Mouse (Mus musculus) common myeloid progenitor, adult 5-6 weeks (primary cell): ENCODE results near the gene Smarcd2. TPM values are rescaled to one million over a fixed set of nuclear protein-coding genes. Genes with fewer than 3 reads are reported as not detected.

Experiments
- ATAC-seq: replicated peaks from 2 replicates; pipeline ENCODE4 v1.8.0; 2016; ENCODE audit warnings: low read depth, mild to moderate bottlenecking, moderate TSS enrichment, inconsistent platforms; ENCODE audit not compliant: poor library complexity, severe bottlenecking
- total RNA-seq: library from RNA; stranded (forward); fragments of 200-1000, 187-1606 nt; gene quantifications from 2 replicates; pipeline ENCODE4 v1.2.3, GENCODE M21; 2017

The Smarcd2 gene
- total RNA-seq, 1 experiment from 2014 or later: 253 TPM

DNA sequence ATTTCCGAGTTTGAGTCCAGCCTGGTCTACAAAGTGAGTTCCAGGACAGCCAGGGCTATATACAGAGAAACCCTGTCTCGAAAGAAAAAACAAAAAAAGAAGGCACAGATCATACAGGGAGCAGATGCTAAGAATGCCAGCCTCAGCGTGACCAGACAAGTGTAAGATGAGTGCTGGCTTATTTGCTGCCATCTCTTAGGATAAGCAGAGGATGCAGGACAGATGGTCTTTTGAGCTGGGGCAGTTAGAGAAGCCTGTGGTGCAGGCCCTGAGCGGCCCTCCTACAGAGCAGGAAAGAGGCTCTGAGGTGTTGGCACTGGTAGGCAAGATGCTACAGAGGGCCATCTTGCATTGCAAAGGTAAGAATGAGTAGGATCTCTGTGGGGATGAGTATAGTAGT, 10.6 kb upstream of the Smarcd2 start:
- no peak for ATAC-seq

DNA sequence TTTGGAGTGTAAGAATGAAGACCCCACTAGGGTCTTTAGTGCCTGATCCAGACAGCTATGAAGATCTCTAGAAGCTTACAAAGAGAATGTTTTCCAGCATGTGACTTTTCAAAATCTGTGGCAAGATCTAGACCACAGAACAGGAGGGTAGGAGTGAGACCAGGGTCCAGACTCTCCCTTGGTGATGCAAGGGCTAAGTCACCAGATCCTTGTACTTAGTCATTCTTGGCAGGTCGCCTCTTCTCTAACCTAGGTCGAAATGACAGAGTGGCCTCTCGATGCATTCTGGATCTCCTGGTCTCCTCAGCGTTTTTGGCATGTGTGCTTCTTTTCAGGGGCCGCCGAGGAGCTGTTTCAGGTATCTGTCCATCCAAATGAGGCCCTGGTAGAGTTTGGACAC, 9.7 kb upstream of the Smarcd2 start:
- ATAC-seq: no peak

DNA sequence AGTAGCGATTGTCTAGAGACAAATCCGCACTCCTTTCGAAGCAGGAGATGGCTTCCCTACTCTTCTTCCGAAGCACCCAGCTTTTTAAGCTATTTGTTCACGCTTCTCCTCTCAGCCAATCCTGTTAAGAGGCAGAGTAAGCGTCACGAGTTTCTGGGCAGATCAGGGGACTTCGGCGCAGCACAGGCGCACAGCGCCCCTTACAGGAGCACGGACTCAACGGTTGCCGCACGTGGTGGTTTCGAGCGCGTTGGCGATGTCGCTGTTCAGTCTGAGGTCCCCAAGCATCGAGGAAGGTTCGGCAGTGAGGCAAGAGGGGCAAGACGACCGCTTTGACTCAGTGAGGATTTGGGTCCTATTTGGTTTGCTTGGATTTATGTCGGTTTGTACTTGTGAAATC, 3.7 kb upstream of the Smarcd2 start, which contains the start of gene Tcam1:
TSS of gene Tcam1 (plus strand) at position 219 of the 400 bp plus-strand sequence.
- peak; percentile 75 for ATAC-seq

DNA sequence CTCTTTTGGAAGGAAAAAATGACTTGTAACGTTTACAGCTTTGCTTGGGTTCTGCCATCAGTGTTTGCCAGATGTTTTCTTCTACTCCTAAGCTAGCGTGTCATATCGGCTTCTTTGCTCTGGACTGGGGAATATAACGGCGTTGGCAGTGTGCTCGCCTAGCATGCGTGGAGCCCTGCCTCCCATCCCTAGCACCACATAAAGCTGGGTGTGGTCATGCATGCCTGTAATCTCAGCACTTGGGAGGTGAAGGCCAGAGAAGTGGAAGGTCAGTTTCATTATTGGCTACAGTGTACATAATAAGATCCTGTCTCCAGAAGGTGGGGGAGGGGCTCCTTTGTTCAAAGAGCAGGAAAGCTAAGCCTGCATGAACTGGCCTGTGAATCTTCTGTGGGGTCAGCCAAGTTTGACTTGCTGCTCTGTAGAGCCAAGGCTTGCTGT, 2.2 kb upstream of the Smarcd2 start:
- no peak for ATAC-seq

DNA sequence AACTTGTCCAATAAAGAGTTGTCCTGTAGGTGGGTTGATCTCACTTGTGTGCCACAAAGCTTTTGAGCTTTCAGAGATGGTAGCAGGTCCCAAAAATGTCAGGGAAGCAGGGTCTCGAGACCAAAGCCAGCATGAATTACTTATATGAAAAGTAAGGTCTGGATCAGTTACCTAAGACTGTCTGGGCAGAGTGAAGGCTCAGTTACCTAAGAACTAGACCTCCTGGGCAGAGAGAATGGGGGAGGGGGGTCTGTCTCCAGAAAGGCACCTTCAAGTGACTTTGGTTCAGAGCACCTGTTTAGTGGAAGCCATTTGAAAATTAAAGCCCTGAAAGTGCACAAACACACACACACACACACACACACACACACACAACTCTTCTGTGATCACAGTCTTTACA, 1.6 kb upstream of the Smarcd2 start:
- no peak for ATAC-seq

DNA sequence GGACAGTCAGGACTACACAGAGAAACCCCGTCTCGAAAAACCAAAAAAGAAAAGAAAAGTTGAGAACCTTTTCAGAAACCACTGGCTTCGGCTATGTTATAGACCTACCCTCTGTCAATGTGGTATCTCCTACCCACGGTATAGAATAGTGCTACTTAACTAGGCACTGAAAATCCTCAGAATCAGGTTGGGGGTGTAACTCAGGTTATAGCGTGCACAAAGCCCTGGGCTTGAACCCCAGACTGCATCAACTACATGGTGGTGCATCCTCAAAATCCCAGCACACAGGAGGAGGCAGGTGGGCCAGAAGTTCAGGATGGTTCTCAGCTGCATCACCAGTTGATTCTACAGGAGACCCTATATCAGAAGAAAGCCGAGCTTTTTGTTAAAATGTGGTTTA, 1.0 kb upstream of the Smarcd2 start:
- no peak for ATAC-seq

DNA sequence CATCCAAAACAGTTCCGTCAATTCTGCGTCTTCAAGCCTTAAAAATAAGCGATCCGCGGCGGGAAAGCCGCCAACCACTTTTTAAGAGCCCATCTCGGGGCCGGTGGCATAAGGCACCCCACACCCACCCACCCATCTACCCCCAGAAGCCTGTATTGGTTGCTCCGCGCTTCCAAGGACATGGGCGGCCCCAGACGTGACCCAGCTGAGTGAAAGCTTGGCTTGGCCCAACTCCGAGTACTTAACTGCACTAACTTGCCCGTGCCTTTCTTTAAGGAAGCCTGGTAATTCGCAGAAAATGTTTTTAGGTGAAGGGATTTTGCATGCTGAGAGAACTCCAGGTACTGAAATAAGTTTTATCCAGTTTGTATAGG, 526 bp upstream of the Smarcd2 start:
- ATAC-seq: no peak

DNA sequence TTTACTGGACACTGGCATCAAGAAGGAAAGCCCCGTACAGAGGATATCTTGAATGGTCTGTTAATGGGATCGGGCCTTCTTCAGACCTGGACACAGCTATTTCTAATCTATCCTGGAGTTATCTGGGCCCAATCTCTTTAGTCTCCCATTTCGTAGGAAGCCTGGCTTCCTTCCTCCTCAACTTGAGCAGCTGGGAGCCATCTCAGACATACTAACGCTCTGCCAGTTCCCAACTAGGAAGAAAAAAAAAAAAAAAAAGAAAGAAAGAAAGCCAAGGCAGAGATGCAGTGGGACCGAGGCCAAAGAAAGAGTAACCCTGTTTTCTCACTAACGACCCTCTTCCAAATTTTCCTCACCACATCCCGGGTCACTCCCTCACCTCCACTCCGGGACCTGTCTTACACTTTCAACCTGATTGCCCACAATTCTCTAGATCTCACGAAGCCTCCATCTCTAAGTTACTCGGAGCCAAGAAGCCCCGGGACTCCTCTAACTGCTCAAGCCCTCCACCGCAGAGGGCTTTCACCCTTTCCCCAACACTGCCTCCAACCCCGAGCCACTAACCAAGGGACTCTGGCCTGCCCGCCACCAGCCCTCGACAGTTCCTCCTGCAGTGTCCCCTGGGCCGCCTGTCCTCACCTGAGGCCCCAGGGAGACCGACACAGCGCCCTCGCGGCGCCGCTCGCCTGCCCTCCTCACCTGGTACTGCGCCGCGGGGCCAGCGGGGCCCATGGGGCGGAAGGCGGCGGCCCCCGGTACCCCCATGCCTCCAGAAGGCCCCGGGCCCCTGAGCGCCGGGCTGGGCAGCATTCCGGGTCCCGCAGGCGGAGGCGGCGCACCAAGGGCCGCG, 753 bp downstream of the Smarcd2 start:
- no peak for ATAC-seq

DNA sequence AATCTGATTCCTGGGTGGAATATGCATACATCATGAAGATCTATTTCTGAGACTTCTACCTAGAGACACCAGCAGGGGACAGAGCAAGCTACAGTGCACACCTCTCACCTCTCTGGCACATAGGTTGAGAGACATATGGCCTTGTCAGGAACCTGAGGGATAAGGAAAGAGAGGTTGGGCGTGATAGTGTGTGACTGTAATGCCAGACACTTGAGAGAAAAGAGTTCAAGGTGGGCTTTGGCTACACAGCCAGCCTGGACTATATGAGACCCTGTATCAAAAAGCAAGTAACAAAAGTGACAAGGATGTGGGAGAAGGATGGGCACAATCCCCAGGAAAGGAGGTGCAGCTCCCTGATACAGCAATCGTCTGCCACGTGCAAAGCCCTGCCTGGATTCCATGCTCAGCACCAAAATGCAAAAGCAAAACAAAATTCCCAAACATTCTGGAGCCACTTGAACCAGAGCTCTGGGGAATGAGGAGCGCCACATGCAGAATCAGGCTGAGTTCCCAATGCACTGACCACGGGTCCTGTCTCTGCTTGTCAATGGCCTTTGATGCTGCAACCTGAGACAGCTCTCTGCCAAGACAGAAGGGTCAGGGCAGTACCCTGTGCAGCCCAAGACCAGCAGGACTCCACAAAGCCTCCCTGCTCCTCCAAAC, 1.5 kb downstream of the Smarcd2 start:
- ATAC-seq: no peak

DNA sequence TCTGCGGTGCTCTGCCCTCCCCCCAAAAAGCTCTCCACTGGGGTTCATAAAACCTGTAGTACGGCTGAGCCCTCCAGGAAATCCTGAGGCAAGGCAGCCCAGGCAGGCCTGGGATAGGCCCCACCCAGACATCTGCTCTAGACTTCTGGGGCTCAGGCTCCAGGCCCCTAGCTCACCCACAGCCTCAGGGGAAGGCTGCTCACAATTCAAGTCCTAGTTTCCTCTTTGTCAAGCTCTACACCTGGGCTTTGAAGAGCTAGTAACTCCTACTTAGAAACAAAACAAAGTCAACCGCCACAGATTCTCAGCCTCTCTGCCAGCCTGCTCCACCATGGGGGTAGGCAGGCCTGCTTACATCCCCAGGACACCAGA, 3.7 kb downstream of the Smarcd2 start:
- no peak for ATAC-seq

DNA sequence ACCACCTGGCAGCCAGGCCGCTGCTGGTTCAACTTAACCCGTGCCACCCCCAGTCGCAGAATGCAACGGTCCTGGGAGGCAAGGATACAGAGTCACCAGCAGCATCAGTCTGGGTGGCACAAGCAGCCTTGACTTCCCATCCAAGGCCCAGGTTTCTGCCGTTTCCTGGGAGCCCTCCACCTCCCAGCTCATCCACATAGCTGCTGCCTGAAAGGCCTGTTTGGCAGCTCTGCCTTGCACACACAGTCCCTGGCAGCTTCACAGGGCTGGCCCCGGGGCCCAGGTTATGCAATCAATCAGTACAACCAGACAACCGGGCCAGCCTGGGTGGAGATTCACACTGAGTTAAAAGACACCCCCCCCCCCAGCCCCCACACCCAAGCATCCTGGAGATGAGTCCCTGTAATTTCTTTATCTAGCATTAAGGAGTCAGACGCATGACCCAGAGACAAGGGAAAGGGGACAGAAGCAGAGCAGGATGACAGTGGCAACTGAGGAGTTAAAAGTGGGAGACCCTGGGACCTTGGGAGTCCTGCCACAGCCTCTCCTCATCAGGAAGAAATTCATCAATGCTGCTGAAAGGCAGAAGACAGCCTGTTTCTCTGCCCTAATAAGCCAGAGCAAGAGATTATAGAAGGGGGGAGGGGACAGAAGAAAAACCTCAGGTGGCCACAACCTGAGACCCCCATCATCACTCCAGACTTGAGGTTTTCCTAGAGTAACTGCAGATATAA, 4.3 kb downstream of the Smarcd2 start:
- no peak for ATAC-seq

DNA sequence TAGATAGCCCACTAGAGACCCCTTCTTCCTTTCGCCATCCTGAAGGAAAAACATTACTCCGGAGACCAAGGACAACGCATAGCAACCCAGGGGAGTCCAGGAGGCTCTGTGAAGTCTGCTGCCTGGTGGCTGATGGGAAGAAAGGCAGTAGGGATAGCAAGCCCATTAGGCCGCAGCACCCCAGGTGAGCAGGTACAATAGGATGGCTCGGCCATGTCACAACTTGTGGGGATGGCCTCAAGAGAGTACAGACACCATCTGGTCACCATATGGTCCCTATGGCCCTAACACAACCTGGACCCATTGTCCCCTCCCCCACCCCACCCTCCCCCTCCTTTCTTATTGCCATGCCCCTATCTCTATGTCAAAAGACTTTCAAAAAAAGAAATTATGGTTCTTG, 4.9 kb downstream of the Smarcd2 start:
- no peak for ATAC-seq

DNA sequence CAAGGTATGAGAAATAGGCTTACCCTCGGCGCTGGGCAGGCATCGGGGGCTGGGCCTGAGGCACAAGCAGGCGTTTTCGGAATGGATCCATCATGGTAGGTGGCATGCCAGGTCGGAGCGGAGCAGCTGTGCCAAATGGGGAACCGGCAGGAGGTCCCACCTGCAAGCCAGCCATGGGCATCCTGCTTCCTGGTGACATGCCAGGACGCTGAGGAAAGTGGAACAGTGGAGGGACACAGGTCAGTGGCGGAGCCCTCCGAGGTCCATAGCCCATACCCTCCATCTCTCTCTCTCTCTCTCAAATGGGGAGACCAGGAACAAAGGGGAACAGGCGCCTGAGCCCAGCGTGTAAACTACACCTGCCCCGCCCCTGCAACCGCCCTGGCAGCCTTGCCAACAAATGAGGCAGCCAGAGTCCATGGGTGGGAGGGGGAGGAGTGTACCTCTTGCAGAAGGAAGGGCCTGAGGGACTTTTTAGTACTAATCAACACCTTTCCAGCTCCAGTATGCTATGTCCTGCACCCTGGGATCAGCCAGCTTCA, 5.4 kb downstream of the Smarcd2 start:
- ATAC-seq: no peak; the same call in 1 of the 2 replicates

DNA sequence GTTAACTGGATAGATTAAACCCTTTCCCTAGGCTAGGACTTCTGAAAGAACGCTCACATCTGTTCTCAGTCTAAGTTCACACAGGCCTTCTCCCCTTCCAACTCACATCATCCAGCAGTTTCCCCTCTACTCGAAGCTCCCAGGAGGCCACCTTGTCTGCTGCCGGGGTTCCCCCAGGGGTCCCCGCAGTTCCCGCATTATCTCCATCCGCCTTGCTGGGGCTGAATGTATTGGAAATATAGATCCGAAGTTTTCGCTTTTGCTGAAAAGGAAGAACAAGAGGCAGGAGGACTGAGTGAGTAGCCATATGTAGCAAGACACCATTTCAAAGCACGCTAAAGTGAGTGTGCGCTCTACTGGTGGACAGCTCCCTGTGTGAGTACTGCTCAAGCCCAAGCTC, 6.3 kb downstream of the Smarcd2 start:
- ATAC-seq: no peak

DNA sequence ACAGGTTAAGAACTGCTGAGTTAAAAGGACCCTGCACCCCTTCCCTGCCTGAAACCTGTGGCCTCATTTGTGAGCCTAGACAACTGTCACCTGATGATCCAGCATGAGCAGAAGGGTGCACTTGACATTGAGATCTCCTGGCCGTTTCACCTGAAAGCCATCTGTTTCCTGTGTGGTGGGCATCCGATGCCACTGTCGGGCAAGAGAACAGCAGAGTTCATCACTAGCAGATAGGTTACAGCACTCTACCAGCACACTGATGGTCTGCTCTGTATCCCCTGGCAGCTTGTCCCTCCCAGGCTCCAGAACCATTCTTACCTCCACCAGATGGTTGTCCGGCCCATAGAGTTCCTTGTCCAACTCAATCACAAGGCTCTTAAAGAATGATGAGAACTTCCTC, 7.2 kb downstream of the Smarcd2 start:
- no peak for ATAC-seq

DNA sequence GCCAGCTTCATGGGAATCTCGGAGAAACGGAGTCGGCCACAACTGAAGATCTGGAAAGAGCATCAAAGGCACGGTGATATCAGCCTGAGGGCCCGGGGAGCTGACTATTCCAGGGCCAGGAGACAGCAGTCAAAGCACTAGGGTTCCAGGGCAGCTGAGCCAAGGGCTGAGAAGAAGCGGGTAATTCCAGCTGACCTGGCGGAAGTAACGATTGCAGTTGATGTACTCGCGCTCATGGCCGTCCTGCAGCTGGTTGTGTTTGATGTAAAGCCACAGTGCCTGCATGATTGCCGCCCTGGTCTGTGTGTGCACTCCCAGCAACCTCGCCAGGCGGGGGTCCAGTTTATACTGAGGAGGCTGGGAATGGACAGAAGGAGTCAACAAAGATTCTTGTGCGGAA, 7.8 kb downstream of the Smarcd2 start:
- no peak for ATAC-seq

DNA sequence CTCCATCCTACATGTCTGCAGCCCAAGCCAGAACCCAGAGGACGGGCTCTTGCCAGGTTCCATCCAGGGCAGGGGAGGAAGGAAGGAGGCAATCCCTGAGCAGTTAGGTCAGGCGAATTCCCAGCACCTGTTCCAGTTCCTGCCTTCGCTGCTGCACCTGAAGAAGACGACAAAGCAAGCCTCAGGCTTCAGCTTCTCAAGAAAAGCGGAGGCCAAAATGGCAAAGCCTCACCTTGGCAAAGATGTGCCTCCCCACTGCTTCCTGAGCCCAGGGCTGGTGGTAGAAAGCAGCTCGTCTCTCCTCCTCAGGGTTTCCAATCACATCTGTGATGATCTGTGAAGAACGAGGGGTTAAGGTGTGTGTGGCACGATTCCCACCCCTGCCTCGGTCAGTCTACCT, 8.8 kb downstream of the Smarcd2 start:
- no peak for ATAC-seq

DNA sequence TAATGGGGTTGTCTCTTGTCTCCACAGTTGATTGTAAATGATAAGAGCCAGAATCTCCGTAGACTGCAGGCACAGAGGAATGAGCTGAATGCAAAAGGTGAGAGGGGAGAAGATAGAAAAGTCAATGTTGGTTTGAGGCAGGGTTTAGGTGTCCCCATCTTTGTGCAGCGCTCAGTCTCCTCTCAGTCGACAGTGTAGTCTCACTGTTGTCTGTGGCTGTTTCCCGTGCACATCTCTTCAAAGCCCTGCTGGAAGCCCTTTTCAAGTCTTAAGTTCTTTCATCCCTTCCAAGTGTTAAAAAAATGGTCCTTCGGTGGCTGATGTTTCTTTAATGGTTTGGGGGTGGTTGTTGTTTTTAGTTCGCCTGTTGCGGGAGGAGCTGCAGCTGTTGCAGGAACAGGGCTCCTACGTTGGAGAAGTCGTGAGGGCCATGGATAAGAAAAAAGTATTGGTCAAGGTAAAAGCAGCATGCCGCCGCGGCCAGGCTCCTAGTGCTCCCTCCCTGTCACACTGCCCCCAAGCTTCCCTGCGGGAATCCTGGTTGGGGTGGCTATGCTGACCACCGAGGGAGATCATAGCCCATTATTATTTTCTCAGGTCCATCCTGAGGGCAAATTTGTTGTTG, 11.8 kb downstream of the Smarcd2 start:
- no peak for ATAC-seq

DNA sequence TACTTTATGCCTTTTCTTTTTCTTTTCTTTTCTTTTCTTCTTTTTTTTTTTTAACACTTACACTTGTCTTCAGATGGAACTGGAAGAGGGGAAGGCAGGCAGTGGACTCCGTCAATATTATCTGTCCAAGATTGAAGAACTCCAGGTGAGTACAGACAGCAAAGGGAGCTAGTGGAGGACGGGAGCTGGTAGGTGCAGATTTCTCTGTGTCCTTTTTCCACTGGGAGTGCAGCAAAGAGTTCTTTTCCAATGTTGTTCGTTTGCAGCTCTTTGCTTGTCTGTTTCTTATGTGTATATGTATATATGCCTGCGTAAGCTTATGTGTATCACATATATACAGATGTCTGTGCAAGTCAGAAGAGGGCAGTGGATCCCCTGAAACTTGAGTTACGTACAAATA, 16.0 kb downstream of the Smarcd2 start:
- ATAC-seq: no peak

DNA sequence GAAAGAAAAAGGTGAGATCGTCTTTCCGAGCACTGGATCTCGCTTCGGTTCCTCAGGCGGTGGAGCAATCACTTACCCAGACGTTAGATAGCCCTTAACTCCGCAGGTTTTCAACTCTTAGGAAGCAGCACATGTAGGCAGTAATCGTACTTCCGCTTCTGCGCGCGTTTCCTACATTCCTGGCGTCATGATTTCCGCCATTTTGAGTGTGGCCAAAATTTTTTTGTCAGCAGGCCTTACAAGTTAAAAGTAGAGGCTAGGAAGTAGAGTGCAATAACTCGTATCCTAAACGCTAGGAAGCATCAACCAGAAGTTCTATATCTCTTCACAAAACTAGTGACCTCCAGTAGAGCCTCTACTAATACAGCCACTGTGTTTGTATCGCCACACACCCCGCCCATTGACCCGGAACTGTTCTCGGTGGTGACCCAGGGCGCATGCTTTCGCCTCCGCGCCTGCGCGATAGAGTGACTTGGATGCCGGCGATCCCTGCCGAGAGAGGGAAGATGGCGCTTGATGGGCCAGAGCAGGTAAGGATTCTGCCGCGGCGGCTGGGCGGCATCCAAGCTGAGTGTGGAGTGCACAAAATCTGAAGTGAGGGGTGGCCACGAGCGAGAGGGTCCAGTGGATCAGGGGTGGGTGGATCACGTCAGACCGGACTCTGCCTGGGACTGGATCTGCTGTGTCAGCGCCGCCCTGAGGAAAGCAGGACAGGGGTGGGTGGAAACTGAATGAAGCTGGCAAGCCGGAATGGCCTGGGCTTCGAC, 16.9 kb downstream of the Smarcd2 start, which contains the start of the genes Ftsj3 and Psmc5:
TSS of gene Ftsj3 (minus strand) at position 395 of the 767 bp plus-strand sequence.
TSS of gene Psmc5 (plus strand) at position 470 of the 767 bp plus-strand sequence.
- peak; percentile 94 for ATAC-seq
